Mouse (Mus musculus) spleen, postnatal 10 days (tissue): ENCODE results near the gene Bcat2.

Source experiments
- DNase-seq, 2 experiments: peaks; one replicate each; pipeline ENCODE4 v3.0.0; 2021 to 2022; ENCODE audit warnings: low spot score in 2 of 2

Bcat2 gene

DNA sequence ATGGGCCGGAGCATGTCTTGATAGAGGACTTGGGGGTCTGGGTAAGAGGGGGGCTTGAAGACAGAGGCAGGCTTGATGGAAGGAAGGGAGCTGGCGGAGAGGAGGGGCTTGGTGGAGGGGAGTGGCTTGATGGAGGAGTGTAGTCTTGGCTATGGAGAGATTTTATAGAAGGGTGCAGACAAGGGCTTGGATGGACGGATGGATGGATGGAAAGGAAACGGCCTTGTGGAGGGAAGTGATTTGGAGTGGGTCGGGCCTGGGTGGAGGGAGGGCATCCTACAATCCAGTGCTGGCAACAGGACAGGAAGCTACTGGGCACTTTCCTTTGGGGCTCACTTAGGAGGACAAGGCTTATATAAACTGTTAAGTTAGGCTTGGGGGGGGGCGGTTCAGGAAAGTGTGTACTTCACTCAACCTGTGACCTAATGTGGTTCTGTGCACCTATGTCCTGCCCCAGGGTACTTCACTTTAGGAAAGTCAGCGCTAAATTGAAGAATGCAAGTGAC, 56.7 kb downstream of the Bcat2 start:
- DNase-seq = no peak

DNA sequence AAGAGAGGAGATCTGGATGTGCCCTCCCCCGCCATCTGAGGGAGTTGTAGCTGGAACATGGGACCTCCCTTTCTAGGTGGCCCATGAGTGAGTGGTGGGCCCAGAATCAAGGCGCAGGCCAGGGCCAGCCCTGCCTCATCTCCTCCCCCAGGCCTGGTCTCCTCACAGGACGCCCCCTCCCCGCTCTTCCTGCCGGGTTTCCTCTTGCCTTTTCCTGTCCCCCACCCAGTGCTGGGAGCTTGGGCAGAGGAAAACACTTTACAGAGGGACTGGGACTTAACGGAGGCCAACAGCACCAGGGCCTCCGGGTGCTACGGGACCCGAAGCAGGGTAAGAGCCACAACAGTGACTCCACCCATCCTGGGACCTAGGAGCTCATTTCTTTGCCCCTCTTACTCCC, 57.3 kb downstream of the Bcat2 start, which contains the start of gene Rasip1:
Rasip1 (plus strand) TSS at position 228 of the 400 bp plus-strand sequence.
- no peak for DNase-seq

DNA sequence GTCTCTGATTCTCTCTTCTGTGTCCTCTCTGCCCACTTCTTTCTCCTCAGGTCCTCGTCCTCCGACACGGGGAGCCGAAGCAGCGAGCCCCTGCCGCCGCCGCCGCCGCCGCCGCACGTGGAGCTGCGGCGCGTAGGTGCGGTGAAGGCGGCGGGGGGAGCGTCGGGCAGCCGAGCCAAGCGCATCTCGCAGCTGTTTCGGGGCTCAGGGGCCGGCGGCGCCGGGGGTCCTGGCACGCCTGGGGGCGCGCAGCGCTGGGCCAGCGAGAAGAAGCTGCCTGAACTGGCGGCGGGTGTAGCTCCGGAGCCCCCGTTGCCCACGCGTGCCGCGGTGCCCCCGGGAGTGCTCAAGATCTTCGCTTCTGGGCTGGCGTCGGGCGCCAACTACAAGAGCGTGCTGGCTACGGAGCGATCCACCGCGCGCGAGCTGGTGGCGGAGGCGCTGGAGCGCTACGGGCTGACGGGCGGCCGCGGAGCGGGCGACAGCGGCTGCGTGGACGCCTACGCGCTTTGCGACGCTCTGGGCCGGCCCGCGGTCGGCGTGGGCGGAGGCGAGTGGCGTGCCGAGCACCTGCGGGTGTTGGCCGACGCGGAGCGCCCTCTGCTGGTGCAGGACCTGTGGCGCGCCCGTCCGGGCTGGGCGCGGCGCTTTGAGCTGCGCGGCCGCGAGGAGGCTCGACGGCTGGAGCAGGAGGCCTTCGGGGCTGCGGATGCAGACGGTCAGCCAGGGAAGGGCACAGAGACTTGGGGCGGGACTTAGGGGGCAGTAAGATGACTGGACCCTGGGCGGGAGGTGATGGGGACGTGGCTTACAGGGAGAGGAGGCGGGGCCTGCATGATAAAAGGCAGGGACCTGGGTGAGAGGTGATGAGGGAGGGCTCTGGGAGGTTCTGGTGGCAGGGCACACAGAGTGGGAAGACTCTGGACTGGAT, 58.7 kb downstream of the Bcat2 start:
- DNase-seq = peak; percentile 78 to 91

DNA sequence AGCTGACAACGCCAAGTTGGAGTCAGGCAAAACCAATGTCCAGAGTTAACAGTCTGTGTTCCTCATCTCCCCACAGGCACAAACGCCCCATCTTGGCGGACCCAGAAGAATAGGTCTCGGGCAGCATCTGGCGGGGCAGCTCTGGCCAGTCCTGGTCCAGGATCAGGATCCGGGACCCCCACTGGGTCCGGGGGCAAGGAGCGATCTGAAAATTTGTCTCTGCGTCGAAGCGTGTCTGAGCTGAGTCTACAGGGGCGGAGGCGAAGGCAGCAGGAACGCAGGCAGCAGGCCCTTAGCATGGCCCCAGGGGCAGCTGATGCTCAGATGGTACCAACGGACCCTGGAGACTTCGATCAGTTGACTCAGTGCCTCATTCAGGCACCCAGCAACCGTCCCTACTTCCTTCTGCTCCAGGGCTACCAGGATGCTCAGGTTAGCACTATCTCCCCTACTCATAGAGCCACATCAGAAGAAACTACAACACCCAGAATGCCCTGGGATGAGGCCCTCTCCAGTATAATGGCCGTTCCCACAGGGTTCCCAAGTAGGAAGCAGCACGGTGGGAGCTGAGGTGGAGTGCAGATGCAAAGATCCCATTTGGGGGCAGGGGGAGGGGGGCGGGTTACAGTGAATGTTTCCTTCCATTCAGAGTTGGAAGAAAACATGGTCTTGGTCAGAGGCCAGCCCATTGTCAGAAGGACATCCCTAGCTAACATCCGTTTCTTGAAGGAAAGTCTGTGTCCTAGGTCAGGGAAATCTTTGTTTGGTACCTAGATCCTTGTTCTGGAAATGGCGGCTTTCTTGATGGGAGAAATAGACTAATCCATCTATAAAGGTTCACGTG, 60.3 kb downstream of the Bcat2 start:
- DNase-seq = no peak

DNA sequence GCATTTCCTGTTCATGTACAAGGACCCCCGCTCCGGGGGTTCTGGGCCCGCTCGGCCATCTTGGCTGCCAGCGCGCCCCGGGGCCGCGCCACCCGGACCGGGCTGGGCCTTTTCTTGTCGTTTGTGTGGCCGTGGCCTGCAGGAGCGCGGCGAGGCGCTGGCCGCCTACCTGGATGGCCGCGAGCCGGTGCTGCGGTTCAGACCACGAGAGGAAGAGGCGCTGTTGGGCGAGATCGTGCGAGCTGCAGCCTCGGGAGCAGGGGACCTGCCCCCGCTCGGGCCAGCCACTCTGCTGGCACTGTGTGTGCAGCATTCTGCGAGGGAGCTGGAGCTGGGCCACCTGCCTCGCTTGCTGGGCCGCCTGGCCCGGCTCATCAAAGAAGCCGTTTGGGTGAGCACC, 62.5 kb downstream of the Bcat2 start:
- DNase-seq = no peak

DNA sequence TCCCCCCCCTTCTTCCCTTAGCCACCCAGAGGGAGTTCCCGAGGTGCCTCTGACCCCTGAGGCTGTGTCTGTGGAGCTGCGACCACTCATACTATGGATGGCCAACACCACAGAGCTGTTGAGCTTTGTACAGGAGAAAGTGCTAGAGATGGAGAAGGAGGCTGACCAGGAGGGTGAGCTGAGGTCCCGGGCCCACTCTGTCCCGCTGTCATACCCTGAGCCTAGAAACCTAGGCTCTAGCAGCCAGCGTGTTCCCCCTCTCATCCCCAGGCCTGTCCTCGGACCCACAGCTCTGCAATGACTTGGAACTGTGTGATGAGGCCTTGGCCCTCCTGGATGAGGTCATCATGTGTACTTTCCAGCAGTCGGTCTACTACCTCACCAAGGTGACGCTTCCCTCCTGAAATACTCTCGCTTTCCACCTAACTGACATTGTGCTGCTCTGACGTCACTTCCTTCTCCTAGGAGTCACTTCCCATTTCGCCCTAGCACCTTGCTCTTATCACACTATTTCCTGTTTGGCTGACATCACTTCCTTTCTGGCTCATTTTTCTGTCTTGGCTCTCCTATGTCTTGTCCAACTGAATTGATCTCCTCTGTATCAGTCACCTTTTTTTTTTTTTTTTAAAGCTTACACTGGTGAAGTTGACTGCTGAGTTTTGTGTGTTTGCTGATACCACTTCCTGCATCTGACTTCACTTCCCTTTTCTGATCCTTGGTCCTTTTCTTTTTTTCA, 65.2 kb downstream of the Bcat2 start:
- no peak for DNase-seq

DNA sequence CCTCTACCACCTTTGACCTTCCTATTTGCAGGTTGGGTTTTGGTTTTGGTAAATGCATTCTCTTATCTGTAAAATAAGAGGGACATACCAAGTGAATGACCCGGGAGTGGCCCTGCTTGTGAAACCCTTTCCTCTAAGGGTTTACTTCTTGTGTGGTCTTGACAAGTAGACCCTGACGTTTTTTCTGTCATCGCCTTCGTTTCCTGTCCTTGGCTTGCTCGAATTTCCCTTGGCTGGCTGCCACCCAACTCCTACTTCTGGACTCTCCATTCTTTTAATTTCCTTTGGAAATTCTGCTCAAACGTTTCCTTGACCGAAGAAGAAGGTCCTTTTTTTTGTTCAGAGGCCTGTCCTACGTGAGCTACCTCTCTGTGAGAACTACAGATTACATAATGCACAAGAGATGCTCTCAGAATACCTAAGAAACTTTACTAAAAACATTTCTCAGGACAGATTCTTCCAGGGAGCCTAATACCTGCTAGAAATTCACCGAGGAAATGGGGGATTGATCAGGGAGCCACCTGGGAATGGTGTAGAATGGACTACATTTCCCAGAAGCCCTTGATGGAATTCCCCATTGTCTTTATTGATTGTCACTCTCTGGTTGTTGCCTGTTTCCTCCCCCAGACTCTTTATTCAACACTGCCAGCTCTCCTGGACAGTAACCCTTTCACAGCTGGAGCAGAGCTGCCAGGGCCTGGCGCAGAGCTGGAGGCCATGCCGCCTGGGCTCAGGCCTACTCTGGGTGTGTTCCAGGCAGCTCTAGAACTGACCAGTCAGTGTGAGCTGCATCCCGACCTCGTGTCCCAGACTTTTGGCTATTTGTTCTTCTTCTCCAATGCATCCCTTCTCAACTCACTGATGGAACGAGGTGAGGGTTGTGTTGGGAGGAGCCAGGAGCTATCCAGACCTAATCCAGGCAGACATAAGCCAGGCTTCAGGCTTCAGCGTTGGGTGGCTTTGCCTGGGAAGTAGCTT, 66.0 kb downstream of the Bcat2 start:
- DNase-seq = no peak

DNA sequence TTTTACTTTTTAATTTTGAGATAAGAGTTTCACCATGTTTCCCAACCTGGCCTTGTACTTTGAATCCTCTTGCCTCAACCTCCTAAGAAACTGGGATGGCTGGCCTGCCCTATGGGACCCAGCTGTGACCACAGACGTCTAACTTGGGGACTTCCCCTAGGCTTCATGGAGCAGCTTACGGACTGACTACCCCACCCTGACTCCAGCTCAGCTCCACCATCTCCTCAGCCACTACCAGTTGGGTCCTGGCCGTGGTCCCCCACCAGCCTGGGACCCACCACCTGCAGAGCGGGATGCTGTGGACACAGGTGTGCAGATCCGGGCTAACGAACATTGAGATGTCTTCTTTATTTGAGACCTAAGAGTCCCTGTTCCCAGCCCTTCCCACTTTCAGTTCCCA, 67.8 kb downstream of the Bcat2 start:
- DNase-seq = no peak

DNA sequence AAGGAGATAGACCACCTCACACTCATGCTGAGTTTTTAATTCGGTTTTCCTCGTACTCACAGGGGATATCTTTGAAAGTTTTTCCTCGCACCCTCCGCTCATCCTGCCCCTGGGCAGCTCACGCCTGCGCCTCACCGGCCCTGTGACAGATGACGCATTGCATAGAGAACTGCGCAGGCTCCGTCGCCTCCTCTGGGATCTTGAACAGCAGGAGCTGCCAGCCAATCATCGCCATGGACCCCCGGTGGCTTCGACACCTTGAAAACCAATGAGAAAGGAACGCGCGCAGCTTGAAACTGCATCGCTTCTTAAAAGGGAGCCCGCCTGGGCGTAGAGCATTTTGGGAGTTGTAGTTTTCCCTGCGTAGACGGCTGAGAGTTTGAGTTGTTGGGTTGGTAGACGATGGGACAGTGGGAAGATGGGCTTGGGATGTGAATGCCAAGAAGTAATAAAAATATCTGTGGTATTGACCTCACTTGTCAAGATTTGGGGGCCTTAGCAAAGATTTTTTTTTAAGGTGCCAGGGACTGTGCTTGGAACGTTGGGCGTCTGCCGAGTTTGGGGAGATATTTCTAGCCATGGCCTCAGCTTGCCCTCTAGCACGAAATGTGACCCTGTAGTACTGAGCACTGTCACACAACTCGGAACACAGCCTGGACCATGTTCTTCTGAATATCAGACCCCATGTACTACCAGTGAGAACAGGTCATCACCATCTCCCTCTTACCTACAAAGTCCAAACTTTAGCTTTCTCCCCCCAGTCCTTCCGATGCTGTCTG, 68.9 kb downstream of the Bcat2 start:
- peak in 1 of 2 experiments; percentile 46 for DNase-seq
